14 mouse cellular contexts compared by ENCODE assay signal in the genomic region with DNA sequence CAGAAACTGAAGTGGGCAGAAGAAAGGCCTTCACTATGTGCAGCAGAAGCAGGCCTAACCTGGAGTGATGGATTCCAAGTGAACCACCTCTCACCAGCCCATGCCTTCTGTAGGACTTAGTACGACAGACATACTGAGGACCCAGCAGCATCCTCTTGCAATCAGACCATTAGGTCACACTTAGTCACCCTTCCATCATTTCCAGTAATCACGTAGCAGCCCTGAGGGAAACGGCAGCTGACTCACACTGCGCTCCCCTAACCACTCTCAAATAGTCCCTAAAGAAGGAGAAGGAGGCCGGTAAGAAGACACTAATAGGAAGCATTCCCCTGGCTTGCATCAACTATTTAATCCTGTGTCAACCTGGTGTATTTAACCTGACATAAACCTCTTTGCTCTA.
DNase-seq lines count a peak whose midpoint lies in the region; ATAC-seq and TF ChIP-seq lines count a peak whose summit lies in the region.
"Had no signal": no experiment of that assay in that cellular context is flagged by ENCODE, and none has a peak within 500 bp of the region (broad histone marks: within the 10 kb centered on the region; RNA-seq: fewer than 3 reads in every experiment).

No protein-coding gene starts in this region.

- no peak for ATAC-seq in heart, embryonic 11.5 days (replicated peaks; ENCODE audit: insufficient number of reproducible peaks, low FRiP score, low TSS enrichment)
- no peak for ATAC-seq in lung, embryonic 14.5 days (ENCODE audit: insufficient read depth)
- no peak for ATAC-seq in embryonic facial prominence, embryonic 14.5 days (ENCODE audit: low read depth)
- ATAC-seq in stomach, embryonic 15.5 days (ENCODE audit: insufficient read depth, low FRiP score, low read depth) = no peak
- ATAC-seq: midbrain, embryonic 15.5 days had no signal

- H3K4me3 ChIP-seq in heart, embryonic 11.5 days (ENCODE audit: low read depth, low read length) = no peak overlapping the region
- H3K4me3 ChIP-seq in lung, embryonic 14.5 days (ENCODE audit: low read depth, low read length) = no peak overlapping the region
- no peak overlapping the region for H3K4me3 ChIP-seq in embryonic facial prominence, embryonic 14.5 days (ENCODE audit: low read depth, low read length)
- no peak overlapping the region for H3K4me3 ChIP-seq in stomach, embryonic 15.5 days (replicated peaks)
- H3K4me3 ChIP-seq: midbrain, embryonic 15.5 days had no signal

- no peaks in the 10 kb centered on the region for H3K27me3 ChIP-seq in heart, embryonic 11.5 days (ENCODE audit: control insufficient read depth, insufficient read depth, low read length)
- no peaks in the 10 kb centered on the region for H3K27me3 ChIP-seq in lung, embryonic 14.5 days (ENCODE audit: insufficient read depth, low read length)
- no peaks in the 10 kb centered on the region for H3K27me3 ChIP-seq in embryonic facial prominence, embryonic 14.5 days (replicated peaks; ENCODE audit: control insufficient read depth, insufficient read depth, low read length)
- H3K27me3 ChIP-seq in stomach, embryonic 15.5 days (replicated peaks) = no peaks in the 10 kb centered on the region
- H3K27me3 ChIP-seq: CH12.LX; midbrain, embryonic 15.5 days had no signal

- DNase-seq in heart, postnatal 25 days (ENCODE audit: low spot score) = no peak
- DNase-seq in lung, embryonic 14.5 days = no peak
- DNase-seq in lung, postnatal 14 days = no peak
- DNase-seq in embryonic facial prominence, embryonic 14.5 days (ENCODE audit: low spot score) = no peak
- no peak for DNase-seq in left cerebral cortex, adult 8-10 months (ENCODE audit: low spot score in 2 of 2)
- no peak for DNase-seq in left cerebral cortex, postnatal 4 days
- DNase-seq: cerebellum, adult 9-10 months; kidney, postnatal 25 days; lung, adult 2 months; thymus, postnatal 14 days had no signal

- intact Hi-C loops in heart, postnatal 25 days (cut with DNase I) = no loop called here
- intact Hi-C loops in left cerebral cortex, postnatal 4 days (cut with DNase I) = no loop called here

- no peaks in the 10 kb centered on the region for H3K9me3 ChIP-seq in heart, embryonic 11.5 days (replicated peaks; ENCODE audit: control insufficient read depth, low read length)
- no peaks in the 10 kb centered on the region for H3K9me3 ChIP-seq in lung, embryonic 14.5 days (ENCODE audit: low read depth, low read length)
- H3K9me3 ChIP-seq in embryonic facial prominence, embryonic 14.5 days (ENCODE audit: control insufficient read depth, low read length) = no peaks in the 10 kb centered on the region
- H3K9me3 ChIP-seq in stomach, embryonic 15.5 days = no peaks in the 10 kb centered on the region
- H3K9me3 ChIP-seq: midbrain, embryonic 15.5 days had no signal

- 26% methylated on average over 5 of the region's 5 CpGs for WGBS in heart, embryonic 11.5 days (ENCODE audit: insufficient replicate concordance)
- WGBS in lung, embryonic 14.5 days = 50% methylated on average over 5 of the region's 5 CpGs
- WGBS in embryonic facial prominence, embryonic 14.5 days = 37% methylated on average over 5 of the region's 5 CpGs
- 49% methylated on average over 5 of the region's 5 CpGs for WGBS in stomach, embryonic 15.5 days

- no peaks in the 10 kb centered on the region for H3K36me3 ChIP-seq in heart, embryonic 11.5 days (ENCODE audit: control insufficient read depth, insufficient read depth, low read length)
- peaks cover 2% of the 10 kb centered on the region; the same call in 1 of the 2 replicates for H3K36me3 ChIP-seq in lung, embryonic 14.5 days (ENCODE audit: insufficient read depth)
- peaks cover 4% of the 10 kb centered on the region; the same call in 1 of the 2 replicates for H3K36me3 ChIP-seq in embryonic facial prominence, embryonic 14.5 days (ENCODE audit: control insufficient read depth, insufficient read depth, low read length)
- H3K36me3 ChIP-seq in stomach, embryonic 15.5 days = no peaks in the 10 kb centered on the region
- H3K36me3 ChIP-seq: midbrain, embryonic 15.5 days had no signal

- peaks cover 9% of the 10 kb centered on the region for H3K4me1 ChIP-seq in heart, embryonic 11.5 days (ENCODE audit: control insufficient read depth, insufficient read depth, low read length)
- H3K4me1 ChIP-seq in lung, embryonic 14.5 days (ENCODE audit: insufficient read depth) = peaks cover 1% of the 10 kb centered on the region; the same call in 1 of the 2 replicates
- H3K4me1 ChIP-seq in embryonic facial prominence, embryonic 14.5 days (ENCODE audit: control insufficient read depth, insufficient read depth, low read length) = peaks cover 33% of the 10 kb centered on the region
- 0 out of 2 replicates have a peak, but pooled peaks cover 4% of the 10 kb centered on the region for H3K4me1 ChIP-seq in stomach, embryonic 15.5 days
- H3K4me1 ChIP-seq: midbrain, embryonic 15.5 days had no signal

- no peak for TF ChIP-seq CTCF in lung, embryonic 14.5 days (IDR thresholded peaks at IDR 0.05; ENCODE audit: low read depth)

- peak overlapping the region; percentile 97 for H3K27ac ChIP-seq in heart, embryonic 11.5 days (ENCODE audit: low read depth, low read length)
- peak overlapping the region; percentile 100 for H3K27ac ChIP-seq in lung, embryonic 14.5 days (ENCODE audit: low read depth)
- H3K27ac ChIP-seq in embryonic facial prominence, embryonic 14.5 days (replicated peaks; ENCODE audit: low read depth, low read length) = peak overlapping the region; percentile 100
- H3K27ac ChIP-seq in stomach, embryonic 15.5 days = peak overlapping the region; percentile 97
- H3K27ac ChIP-seq: midbrain, embryonic 15.5 days had no signal

- no peak overlapping the region for H3K4me2 ChIP-seq in heart, embryonic 11.5 days
- no peak overlapping the region for H3K4me2 ChIP-seq in lung, embryonic 14.5 days
- H3K4me2 ChIP-seq in embryonic facial prominence, embryonic 14.5 days (ENCODE audit: low read depth, low read length) = no peak overlapping the region; the same call in 1 of the 2 replicates
- no peak overlapping the region for H3K4me2 ChIP-seq in stomach, embryonic 15.5 days
- H3K4me2 ChIP-seq: midbrain, embryonic 15.5 days had no signal

- H3K9ac ChIP-seq in heart, embryonic 11.5 days (ENCODE audit: low read depth, low read length) = no peak overlapping the region
- H3K9ac ChIP-seq in lung, embryonic 14.5 days = no peak overlapping the region
- no peak overlapping the region for H3K9ac ChIP-seq in embryonic facial prominence, embryonic 14.5 days (ENCODE audit: low read depth, low read length)
- no peak overlapping the region for H3K9ac ChIP-seq in stomach, embryonic 15.5 days
- H3K9ac ChIP-seq: midbrain, embryonic 15.5 days had no signal
